Mouse (Mus musculus): ENCODE results near the gene Rin1. TPM values are rescaled to one million over a fixed set of nuclear protein-coding genes. Genes with fewer than 3 reads are reported as not detected.

Gene Rin1
- polyA plus RNA-seq, 1 experiment from 2014 or later = 1.3 TPM

DNA sequence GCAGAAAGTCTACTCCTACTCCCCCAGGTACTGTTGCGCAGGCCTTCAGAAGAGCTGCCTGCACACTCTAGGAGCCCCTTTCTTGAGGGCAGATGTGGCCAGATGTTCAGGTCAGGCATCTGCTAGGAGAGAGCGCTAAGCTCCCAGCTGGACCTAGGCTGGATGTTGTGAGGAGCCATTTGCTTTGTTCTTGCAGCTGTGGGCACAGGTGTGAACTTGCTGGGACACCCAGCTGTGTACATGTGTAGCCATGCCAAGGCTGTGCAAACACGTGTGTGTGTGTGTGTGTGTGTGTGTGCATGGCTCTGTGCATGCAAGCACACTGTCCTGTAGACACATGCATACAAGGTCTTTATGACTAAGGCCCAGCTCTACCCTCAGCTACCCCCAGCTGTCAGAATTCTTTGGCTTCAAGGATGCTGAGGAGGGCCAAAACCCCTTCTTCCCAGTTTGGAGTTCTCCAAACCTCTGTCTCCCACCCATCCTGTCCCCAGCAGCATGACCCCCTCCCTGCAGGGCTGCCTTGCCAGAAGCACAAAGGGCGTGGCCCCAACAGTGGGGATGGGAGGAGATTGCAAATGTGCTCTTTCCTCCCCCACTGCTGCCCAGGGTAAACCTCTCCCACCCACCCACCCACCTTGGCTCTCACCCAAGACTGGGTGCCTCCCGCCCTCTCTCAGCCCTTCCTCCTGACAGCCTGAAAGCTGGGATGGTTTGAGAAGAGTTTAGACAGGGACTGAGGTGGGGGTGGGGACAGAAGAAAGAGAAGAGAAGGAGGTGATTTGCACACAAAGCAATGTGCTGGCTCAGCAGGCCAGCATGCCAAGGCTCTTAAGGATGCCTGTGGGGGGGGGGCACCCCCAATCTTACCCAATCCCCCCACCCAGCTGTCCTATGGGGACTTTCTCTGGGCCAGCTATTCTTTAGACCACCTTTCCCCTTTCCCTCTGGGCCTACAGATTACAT is 10.4 kb downstream of the Rin1 start:
- 29% methylated on average over 5 of the region's 5 CpGs for WGBS
- H3K9ac ChIP-seq (ENCODE audit: low read length) = no peak overlapping the region
- peaks cover 47% of the 10 kb centered on the region for H3K4me1 ChIP-seq (ENCODE audit: control insufficient read depth, insufficient read depth, low read length)
- peak; percentile 48 for ATAC-seq (ENCODE audit: insufficient number of reproducible peaks, low FRiP score, low TSS enrichment, low read depth)
- peak overlapping the region; percentile 18; the same call in 1 of the 2 replicates for H3K27ac ChIP-seq (replicated peaks; ENCODE audit: low read depth, low read length)
- H3K4me3 ChIP-seq (ENCODE audit: low read depth, low read length) = no peak overlapping the region
- H3K9me3 ChIP-seq (ENCODE audit: control insufficient read depth, low read length) = no peaks in the 10 kb centered on the region
- no peaks in the 10 kb centered on the region for H3K36me3 ChIP-seq (ENCODE audit: control insufficient read depth, insufficient read depth, low read length)
- H3K4me2 ChIP-seq (ENCODE audit: low read depth, severe bottlenecking) = no peak overlapping the region
- no peaks in the 10 kb centered on the region for H3K27me3 ChIP-seq (ENCODE audit: control insufficient read depth, insufficient read depth, low read length)
- peak; percentile 69 for DNase-seq (ENCODE audit: low spot score)

DNA sequence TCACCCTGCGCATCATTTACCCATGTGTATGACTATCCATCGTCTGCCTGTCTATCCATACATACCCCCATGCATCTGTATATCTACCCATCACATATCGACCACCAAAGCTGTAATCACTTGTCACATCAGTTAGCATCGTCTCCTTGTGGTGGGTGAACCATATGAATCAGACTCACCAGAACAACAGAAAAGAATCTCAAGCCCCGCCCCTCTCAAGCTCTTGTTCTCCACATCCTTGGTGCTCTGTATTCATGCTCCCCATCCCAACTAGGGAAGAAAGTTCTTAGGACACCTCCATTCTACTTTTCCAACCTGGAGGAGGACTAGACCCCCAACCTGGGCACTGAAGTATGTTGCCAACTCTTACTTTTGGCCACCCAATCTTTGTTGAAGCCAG is 11.8 kb downstream of the Rin1 start:
- WGBS = 84% methylated on average over 5 of the region's 5 CpGs
- Histone ChIP-seq H3K36me3 (ENCODE audit: control insufficient read depth, insufficient read depth, low read length) (no peaks in the 10 kb centered on the region), H3K9me3 (ENCODE audit: control insufficient read depth, low read length) (no peaks in the 10 kb centered on the region), H3K27me3 (ENCODE audit: control insufficient read depth, insufficient read depth, low read length) (no peaks in the 10 kb centered on the region), H3K27ac (replicated peaks; ENCODE audit: low read depth, low read length) (no peak overlapping the region), H3K4me3 (ENCODE audit: low read depth, low read length) (no peak overlapping the region), H3K4me1 (ENCODE audit: control insufficient read depth, insufficient read depth, low read length) (peaks cover 42% of the 10 kb centered on the region), H3K4me2 (ENCODE audit: low read depth, severe bottlenecking) (no peak overlapping the region), H3K9ac (ENCODE audit: low read length) (no peak overlapping the region)
- no peak for ATAC-seq (ENCODE audit: insufficient number of reproducible peaks, low FRiP score, low TSS enrichment, low read depth)
- no peak for DNase-seq (ENCODE audit: low spot score)

DNA sequence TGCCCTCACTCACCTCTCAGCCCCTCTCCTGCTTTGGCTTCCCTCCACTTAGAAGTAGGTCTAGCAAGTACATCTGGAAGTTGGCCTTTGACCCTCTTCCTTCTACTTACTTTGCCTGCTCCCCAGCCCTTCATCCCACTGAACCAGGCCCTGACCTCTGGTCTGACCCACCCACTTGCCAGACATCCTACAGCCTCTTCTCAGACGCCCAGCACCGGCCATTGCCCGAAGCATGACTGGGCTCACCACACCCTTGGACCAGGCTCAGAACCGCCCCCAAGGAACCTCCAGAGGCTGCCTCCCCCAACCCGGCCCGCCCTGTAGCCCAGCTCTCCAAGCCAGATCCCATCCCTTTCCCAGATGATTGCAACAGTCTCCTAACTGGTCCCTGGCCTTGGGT is 12.2 kb downstream of the Rin1 start:
- Histone ChIP-seq H3K27ac (replicated peaks; ENCODE audit: low read depth, low read length) (no peak overlapping the region), H3K36me3 (ENCODE audit: control insufficient read depth, insufficient read depth, low read length) (no peaks in the 10 kb centered on the region)
- WGBS = 31% methylated on average over 6 of the region's 6 CpGs

DNA sequence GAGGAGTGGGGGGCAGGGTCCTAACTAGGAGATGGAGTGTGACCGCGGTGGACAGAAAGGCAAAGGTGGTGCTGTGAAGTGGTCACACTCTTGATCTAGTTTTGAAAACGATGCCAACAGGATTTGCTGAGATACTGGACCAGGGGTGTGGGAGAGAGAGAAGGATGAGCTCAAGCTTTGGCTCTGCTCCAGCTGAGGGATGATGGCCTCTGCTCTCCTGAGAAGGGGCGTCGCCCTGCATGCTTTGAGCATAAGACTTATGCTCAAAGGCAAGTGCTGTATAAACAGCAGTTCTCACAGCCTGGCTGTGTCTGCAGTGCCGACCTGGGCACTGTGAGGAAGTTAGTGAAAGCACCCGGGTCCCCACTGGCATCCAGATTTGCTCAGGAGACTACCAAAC is 14.8 kb downstream of the Rin1 start:
- no peak overlapping the region for H3K9ac ChIP-seq (ENCODE audit: low read length)
- DNase-seq (ENCODE audit: low spot score) (no peak), ATAC-seq (ENCODE audit: insufficient number of reproducible peaks, low FRiP score, low TSS enrichment, low read depth) (no peak)
- H3K4me2 ChIP-seq (ENCODE audit: low read depth, severe bottlenecking) = no peak overlapping the region
- H3K4me1 ChIP-seq (ENCODE audit: control insufficient read depth, insufficient read depth, low read length) = peaks cover 49% of the 10 kb centered on the region
- H3K36me3 ChIP-seq (ENCODE audit: control insufficient read depth, insufficient read depth, low read length) = no peaks in the 10 kb centered on the region
- 0 out of 2 replicates have a peak, but pooled peaks cover 2% of the 10 kb centered on the region for H3K27me3 ChIP-seq (ENCODE audit: control insufficient read depth, insufficient read depth, low read length)
- H3K27ac ChIP-seq (replicated peaks; ENCODE audit: low read depth, low read length) = no peak overlapping the region
- 70% methylated on average over 7 of the region's 7 CpGs for WGBS
- H3K9me3 ChIP-seq (ENCODE audit: control insufficient read depth, low read length) = no peaks in the 10 kb centered on the region
- no peak overlapping the region for H3K4me3 ChIP-seq (ENCODE audit: low read depth, low read length)

More for the DNA sequence above, 12.2 kb downstream of the Rin1 start:
- Histone ChIP-seq H3K9ac (ENCODE audit: low read length) (no peak overlapping the region), H3K4me2 (ENCODE audit: low read depth, severe bottlenecking) (no peak overlapping the region), H3K27me3 (ENCODE audit: control insufficient read depth, insufficient read depth, low read length) (no peaks in the 10 kb centered on the region), H3K9me3 (ENCODE audit: control insufficient read depth, low read length) (no peaks in the 10 kb centered on the region), H3K4me3 (ENCODE audit: low read depth, low read length) (no peak overlapping the region), H3K4me1 (ENCODE audit: control insufficient read depth, insufficient read depth, low read length) (peaks cover 46% of the 10 kb centered on the region)
- no peak for DNase-seq (ENCODE audit: low spot score)
- ATAC-seq (ENCODE audit: insufficient number of reproducible peaks, low FRiP score, low TSS enrichment, low read depth) = no peak

DNA sequence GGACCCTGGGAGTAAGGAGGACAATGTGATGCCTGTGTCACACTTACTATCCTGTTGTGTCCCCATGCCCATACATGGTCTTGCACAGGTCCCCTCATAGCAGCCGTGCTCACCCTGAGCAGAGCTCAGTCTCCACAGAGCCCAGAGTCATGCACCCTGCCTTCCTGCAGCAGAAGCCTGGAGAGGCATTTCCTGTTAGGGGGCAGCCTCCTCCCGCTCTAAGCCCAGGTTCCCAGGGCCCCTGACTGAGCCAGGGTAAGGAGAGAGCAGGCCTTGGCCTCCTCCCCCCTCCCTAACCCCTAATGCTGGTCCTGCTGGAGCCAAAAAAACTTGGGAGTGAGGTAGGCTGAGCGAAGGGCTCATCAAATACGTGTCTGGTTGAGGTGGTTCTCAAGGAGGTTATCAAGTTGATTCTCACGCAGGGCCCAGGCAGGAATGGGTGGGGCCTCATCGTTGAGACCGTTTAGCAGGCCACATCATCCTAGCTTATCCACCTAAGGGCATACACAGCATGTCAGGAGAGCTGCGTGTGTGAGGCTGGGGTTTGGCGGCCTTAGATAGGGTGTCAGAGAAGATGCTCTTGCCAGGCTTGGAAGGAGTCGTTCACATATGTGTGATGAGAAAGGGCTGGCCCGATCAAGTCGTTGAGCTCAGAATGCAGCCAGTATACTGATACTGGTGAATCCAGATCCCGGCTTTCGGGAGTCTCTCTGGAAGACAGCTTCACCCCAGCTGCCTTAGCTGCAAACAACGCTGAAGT is 16.9 kb downstream of the Rin1 start:
- 0 out of 2 replicates have a peak, but pooled peaks cover 2% of the 10 kb centered on the region for H3K27me3 ChIP-seq (ENCODE audit: control insufficient read depth, insufficient read depth, low read length)
- peak; percentile 47 for DNase-seq (ENCODE audit: low spot score)

DNA sequence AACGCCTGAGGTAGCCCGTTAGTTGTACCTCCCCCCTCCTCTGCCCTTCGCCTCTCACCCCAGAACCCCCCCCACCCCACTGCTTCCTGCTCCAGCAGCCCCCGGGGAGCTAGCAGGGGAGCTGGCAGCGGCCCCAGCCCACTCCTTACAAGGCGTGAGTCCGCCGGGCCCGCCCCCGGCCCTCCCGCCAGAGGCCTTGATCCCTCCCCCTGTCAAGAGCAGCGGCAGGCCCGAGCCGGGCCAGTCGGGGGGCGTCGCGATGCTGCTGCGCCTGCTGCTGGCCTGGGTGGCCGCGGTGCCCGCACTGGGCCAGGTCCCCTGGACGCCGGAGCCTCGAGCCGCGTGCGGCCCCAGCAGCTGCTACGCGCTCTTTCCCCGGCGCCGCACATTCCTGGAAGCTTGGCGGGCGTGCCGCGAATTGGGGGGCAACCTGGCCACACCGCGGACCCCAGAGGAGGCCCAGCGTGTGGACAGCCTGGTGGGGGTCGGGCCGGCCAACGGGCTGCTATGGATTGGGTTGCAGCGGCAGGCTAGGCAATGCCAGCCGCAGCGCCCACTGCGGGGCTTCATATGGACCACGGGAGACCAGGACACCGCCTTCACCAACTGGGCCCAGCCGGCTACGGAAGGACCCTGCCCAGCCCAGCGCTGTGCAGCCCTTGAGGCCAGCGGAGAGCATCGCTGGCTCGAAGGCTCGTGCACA is 17.7 kb downstream of the Rin1 start, which contains the start of gene Cd248:
Gene Cd248 (plus strand): TSS at position 212 of the 703 bp plus-strand sequence.
- peak within 1 kb of the TSS; percentile 99 for H3K4me2 ChIP-seq (ENCODE audit: low read depth, severe bottlenecking)
- H3K4me3 ChIP-seq (ENCODE audit: low read depth, low read length) = peak within 1 kb of the TSS; percentile 57
- ATAC-seq (ENCODE audit: insufficient number of reproducible peaks, low FRiP score, low TSS enrichment, low read depth) = no peak
- peak within 1 kb of the TSS; percentile 77 for H3K9ac ChIP-seq (ENCODE audit: low read length)
- 0 out of 2 replicates have a peak, but pooled peaks cover 2% of the 10 kb centered on the region for H3K27me3 ChIP-seq (ENCODE audit: control insufficient read depth, insufficient read depth, low read length)
- H3K4me1 ChIP-seq (ENCODE audit: control insufficient read depth, insufficient read depth, low read length) = peaks cover 47% of the 10 kb centered on the region
- no peaks in the 10 kb centered on the region for H3K9me3 ChIP-seq (ENCODE audit: control insufficient read depth, low read length)
- DNase-seq (ENCODE audit: low spot score) = peak; percentile 79
- peak within 1 kb of the TSS; percentile 87 for H3K27ac ChIP-seq (replicated peaks; ENCODE audit: low read depth, low read length)
- WGBS = 1% methylated on average over 51 of the region's 56 CpGs
- no peaks in the 10 kb centered on the region; the same call in 1 of the 2 replicates for H3K36me3 ChIP-seq (ENCODE audit: control insufficient read depth, insufficient read depth, low read length)

More for the DNA sequence above, 16.9 kb downstream of the Rin1 start:
- Histone ChIP-seq H3K27ac (replicated peaks; ENCODE audit: low read depth, low read length) (peak overlapping the region; percentile 87), H3K4me2 (ENCODE audit: low read depth, severe bottlenecking) (peak overlapping the region; percentile 99), H3K9me3 (ENCODE audit: control insufficient read depth, low read length) (no peaks in the 10 kb centered on the region), H3K9ac (ENCODE audit: low read length) (peak overlapping the region; percentile 77), H3K36me3 (ENCODE audit: control insufficient read depth, insufficient read depth, low read length) (no peaks in the 10 kb centered on the region; the same call in 1 of the 2 replicates), H3K4me1 (ENCODE audit: control insufficient read depth, insufficient read depth, low read length) (peaks cover 53% of the 10 kb centered on the region), H3K4me3 (ENCODE audit: low read depth, low read length) (peak overlapping the region; percentile 57)
- no peak for ATAC-seq (ENCODE audit: insufficient number of reproducible peaks, low FRiP score, low TSS enrichment, low read depth)
- 6% methylated on average over 15 of the region's 15 CpGs for WGBS

DNA sequence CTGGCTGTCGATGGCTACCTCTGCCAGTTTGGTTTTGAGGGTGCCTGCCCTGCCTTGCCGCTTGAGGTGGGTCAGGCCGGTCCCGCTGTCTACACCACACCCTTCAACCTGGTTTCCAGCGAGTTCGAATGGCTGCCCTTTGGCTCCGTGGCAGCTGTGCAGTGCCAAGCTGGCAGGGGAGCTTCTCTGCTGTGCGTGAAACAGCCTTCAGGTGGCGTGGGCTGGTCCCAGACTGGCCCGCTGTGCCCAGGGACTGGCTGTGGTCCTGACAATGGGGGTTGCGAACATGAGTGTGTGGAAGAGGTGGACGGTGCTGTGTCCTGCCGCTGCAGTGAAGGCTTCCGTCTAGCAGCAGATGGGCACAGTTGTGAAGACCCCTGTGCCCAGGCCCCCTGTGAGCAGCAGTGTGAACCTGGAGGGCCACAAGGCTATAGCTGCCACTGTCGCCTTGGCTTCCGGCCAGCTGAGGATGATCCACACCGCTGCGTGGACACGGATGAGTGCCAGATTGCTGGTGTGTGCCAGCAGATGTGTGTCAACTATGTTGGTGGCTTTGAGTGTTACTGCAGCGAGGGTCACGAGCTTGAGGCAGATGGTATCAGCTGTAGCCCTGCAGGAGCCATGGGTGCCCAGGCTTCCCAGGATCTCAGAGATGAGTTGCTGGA is 18.4 kb downstream of the Rin1 start:
- Histone ChIP-seq H3K36me3 (ENCODE audit: control insufficient read depth, insufficient read depth, low read length) (no peaks in the 10 kb centered on the region; the same call in 1 of the 2 replicates), H3K27me3 (ENCODE audit: control insufficient read depth, insufficient read depth, low read length) (0 out of 2 replicates have a peak, but pooled peaks cover 2% of the 10 kb centered on the region), H3K27ac (replicated peaks; ENCODE audit: low read depth, low read length) (no peak overlapping the region; the same call in 1 of the 2 replicates), H3K4me1 (ENCODE audit: control insufficient read depth, insufficient read depth, low read length) (peaks cover 47% of the 10 kb centered on the region), H3K9ac (ENCODE audit: low read length) (peak overlapping the region; percentile 77), H3K4me3 (ENCODE audit: low read depth, low read length) (peak overlapping the region; percentile 57), H3K9me3 (ENCODE audit: control insufficient read depth, low read length) (no peaks in the 10 kb centered on the region), H3K4me2 (ENCODE audit: low read depth, severe bottlenecking) (peak overlapping the region; percentile 99)
- WGBS = 38% methylated on average over 21 of the region's 21 CpGs
- no peak for DNase-seq (ENCODE audit: low spot score)
- no peak for ATAC-seq (ENCODE audit: insufficient number of reproducible peaks, low FRiP score, low TSS enrichment, low read depth)

Measured in limb, embryonic 11.5 days (tissue).